Mouse (Mus musculus) embryonic facial prominence, embryonic 13.5 days (tissue): Measurements from ENCODE around the gene Hs6st3. TPM values are rescaled to one million over a fixed set of nuclear protein-coding genes. Genes with fewer than 3 reads are reported as not detected.
A peak's percentile ranks its signal among the peaks of the same experiment; 100 is the strongest.

Experiments
- ATAC-seq: fragments of 200-750 bp; cut with Nextera tagmentation; 2 replicates; pipeline ENCODE4 v1.8.0; 2017; ENCODE audit warnings: low read depth; ENCODE audit not compliant: insufficient number of reproducible peaks, insufficient read depth, low FRiP score, low TSS enrichment
- H3K27ac ChIP-seq: fragments of 300-500 bp; sonication (generic); 2 replicates; pipeline ENCODE4 v1.5.1; 2015; ENCODE audit warnings: moderate library complexity, mild to moderate bottlenecking, inconsistent platforms
- H3K27me3 ChIP-seq: fragments of 300-500 bp; sonication (generic); 2 replicates; pipeline ENCODE4 v1.6.1; 2015; ENCODE audit warnings: mild to moderate bottlenecking, inconsistent platforms
- H3K36me3 ChIP-seq: fragments of 300-500 bp; sonication (generic); 2 replicates; pipeline ENCODE4 v1.6.1; 2015; ENCODE audit warnings: mild to moderate bottlenecking, inconsistent platforms
- H3K4me1 ChIP-seq: fragments of 300-500 bp; sonication (generic); 2 replicates; pipeline ENCODE4 v1.6.1; 2015; ENCODE audit warnings: inconsistent platforms
- H3K4me2 ChIP-seq: fragments of 300-500 bp; sonication (generic); 2 replicates; pipeline ENCODE4 v1.6.1; 2015; ENCODE audit warnings: moderate library complexity, mild to moderate bottlenecking, inconsistent platforms
- H3K4me3 ChIP-seq: fragments of 300-500 bp; sonication (generic); 2 replicates; pipeline ENCODE4 v1.5.1; 2015; ENCODE audit warnings: mild to moderate bottlenecking, inconsistent platforms
- H3K9ac ChIP-seq: fragments of 300-500 bp; sonication (generic); 2 replicates; pipeline ENCODE4 v1.6.1; 2015; ENCODE audit warnings: mild to moderate bottlenecking, inconsistent platforms
- H3K9me3 ChIP-seq: fragments of 300-500 bp; sonication (generic); 2 replicates; pipeline ENCODE4 v1.6.1; 2016; ENCODE audit warnings: inconsistent platforms
- WGBS: fragments of 180-500 bp; shearing (Covaris S2); methylation state at CpG from one replicate; pipeline ENCODE4 v1.1.7; 2015; ENCODE audit warnings: mixed read lengths; 5-methylcytosine and 5-hydroxymethylcytosine counted together
- polyA plus RNA-seq: library from polyadenylated mRNA; unstranded; fragments of >200 nt; fragmentation: Nextera tagmentation; extraction: Ambion mirVana; gene quantifications from 2 replicates; pipeline ENCODE4 v1.2.1, GENCODE M21; 2015

Hs6st3 gene
- polyA plus RNA-seq, 1 experiment from 2014 or later, result 0.27 TPM

GRCm38 (mm10) chr14:119667421-119667820 lies 529.3 kb downstream of the Hs6st3 start:
- no peaks in the 10 kb centered on the region for H3K9me3 ChIP-seq
- no peak overlapping the region for H3K4me2 ChIP-seq
- no peak overlapping the region for H3K9ac ChIP-seq
- no peaks in the 10 kb centered on the region for H3K27me3 ChIP-seq
- H3K36me3 ChIP-seq, result no peaks in the 10 kb centered on the region
- H3K4me1 ChIP-seq, result no peaks in the 10 kb centered on the region
- no peak overlapping the region for H3K27ac ChIP-seq
- H3K4me3 ChIP-seq, result no peak overlapping the region
- no peak for ATAC-seq
- WGBS, result 92% methylated on average over 1 of the region's 1 CpGs

GRCm38 (mm10) chr14:119670836-119671587 lies 532.9 kb downstream of the Hs6st3 start:
- Histone ChIP-seq H3K4me3 (no peak overlapping the region), H3K4me1 (no peaks in the 10 kb centered on the region), H3K4me2 (no peak overlapping the region), H3K27ac (no peak overlapping the region), H3K27me3 (no peaks in the 10 kb centered on the region), H3K36me3 (no peaks in the 10 kb centered on the region), H3K9me3 (no peaks in the 10 kb centered on the region), H3K9ac (no peak overlapping the region)
- WGBS, result 82% methylated on average over 16 of the region's 16 CpGs
- no peak for ATAC-seq

- Histone ChIP-seq H3K27me3 (no peaks in the 10 kb centered on the region), H3K4me2 (peak overlapping the region; percentile 24), H3K9me3 (no peaks in the 10 kb centered on the region), H3K36me3 (no peaks in the 10 kb centered on the region), H3K9ac (no peak overlapping the region), H3K4me3 (no peak overlapping the region), H3K4me1 (peaks cover 13% of the 10 kb centered on the region; the same call in 1 of the 2 replicates), H3K27ac (peak overlapping the region; percentile 22; the same call in 1 of the 2 replicates)
- WGBS, result 57% methylated on average over 11 of the region's 11 CpGs
- ATAC-seq, result no peak
Observed at GRCm38 (mm10) chr14:119678574-119678973, 540.4 kb downstream of the Hs6st3 start.

GRCm38 (mm10) chr14:119680052-119680451 lies 541.9 kb downstream of the Hs6st3 start:
- Histone ChIP-seq H3K9ac (no peak overlapping the region), H3K27ac (no peak overlapping the region), H3K9me3 (no peaks in the 10 kb centered on the region), H3K4me1 (peaks cover 13% of the 10 kb centered on the region; the same call in 1 of the 2 replicates), H3K27me3 (no peaks in the 10 kb centered on the region), H3K36me3 (no peaks in the 10 kb centered on the region), H3K4me2 (no peak overlapping the region), H3K4me3 (no peak overlapping the region)
- no peak for ATAC-seq
- WGBS, result 84% methylated on average over 4 of the region's 4 CpGs

GRCm38 (mm10) chr14:119687885-119688284 lies 549.7 kb downstream of the Hs6st3 start:
- no peaks in the 10 kb centered on the region for H3K4me1 ChIP-seq
- H3K9me3 ChIP-seq, result no peaks in the 10 kb centered on the region
- no peak overlapping the region for H3K9ac ChIP-seq
- H3K27ac ChIP-seq, result no peak overlapping the region
- H3K27me3 ChIP-seq, result no peaks in the 10 kb centered on the region
- no peaks in the 10 kb centered on the region for H3K36me3 ChIP-seq
- H3K4me3 ChIP-seq, result no peak overlapping the region
- 85% methylated on average over 2 of the region's 2 CpGs for WGBS
- H3K4me2 ChIP-seq, result no peak overlapping the region
- ATAC-seq, result peak; percentile 67; the same call in 1 of the 2 replicates

- no peak overlapping the region for H3K9ac ChIP-seq
- H3K27me3 ChIP-seq, result no peaks in the 10 kb centered on the region
- no peak overlapping the region for H3K4me3 ChIP-seq
- H3K4me1 ChIP-seq, result no peaks in the 10 kb centered on the region
- no peak overlapping the region for H3K4me2 ChIP-seq
- 87% methylated on average over 4 of the region's 4 CpGs for whole genome bisulfite sequencing
- H3K9me3 ChIP-seq, result no peaks in the 10 kb centered on the region
- H3K27ac ChIP-seq, result no peak overlapping the region
- ATAC-seq, result no peak
- H3K36me3 ChIP-seq, result no peaks in the 10 kb centered on the region
Observed at GRCm38 (mm10) chr14:119699982-119700381, 561.8 kb downstream of the Hs6st3 start.

GRCm38 (mm10) chr14:119714712-119715111 lies 576.6 kb downstream of the Hs6st3 start:
- ATAC-seq, result no peak

GRCm38 (mm10) chr14:119717323-119717722 lies 579.2 kb downstream of the Hs6st3 start:
- H3K27ac ChIP-seq, result no peak overlapping the region
- no peaks in the 10 kb centered on the region for H3K4me1 ChIP-seq
- no peaks in the 10 kb centered on the region for H3K27me3 ChIP-seq
- 74% methylated on average over 1 of the region's 1 CpGs for WGBS
- H3K9me3 ChIP-seq, result no peaks in the 10 kb centered on the region
- no peak overlapping the region for H3K4me3 ChIP-seq
- no peak overlapping the region for H3K9ac ChIP-seq
- no peak for ATAC-seq
- H3K36me3 ChIP-seq, result no peaks in the 10 kb centered on the region
- H3K4me2 ChIP-seq, result no peak overlapping the region

More at GRCm38 (mm10) chr14:119714712-119715111, 576.6 kb downstream of the Hs6st3 start:
- H3K27me3 ChIP-seq, result no peaks in the 10 kb centered on the region
- no peaks in the 10 kb centered on the region for H3K4me1 ChIP-seq
- H3K4me3 ChIP-seq, result no peak overlapping the region
- H3K27ac ChIP-seq, result no peak overlapping the region
- no peak overlapping the region for H3K9ac ChIP-seq
- H3K4me2 ChIP-seq, result no peak overlapping the region
- WGBS, result 85% methylated on average over 3 of the region's 3 CpGs
- H3K9me3 ChIP-seq, result no peaks in the 10 kb centered on the region
- H3K36me3 ChIP-seq, result no peaks in the 10 kb centered on the region

- H3K4me3 ChIP-seq, result no peak overlapping the region
- no peaks in the 10 kb centered on the region for H3K36me3 ChIP-seq
- no peaks in the 10 kb centered on the region for H3K27me3 ChIP-seq
- ATAC-seq, result no peak
- H3K4me1 ChIP-seq, result no peaks in the 10 kb centered on the region
- H3K9me3 ChIP-seq, result no peaks in the 10 kb centered on the region
- no peak overlapping the region for H3K9ac ChIP-seq
- no peak overlapping the region for H3K4me2 ChIP-seq
- H3K27ac ChIP-seq, result no peak overlapping the region
- 62% methylated on average over 6 of the region's 6 CpGs for WGBS
Observed at GRCm38 (mm10) chr14:119725102-119725501, 587.0 kb downstream of the Hs6st3 start.

GRCm38 (mm10) chr14:119731436-119732080 lies 593.4 kb downstream of the Hs6st3 start:
- Histone ChIP-seq H3K9me3 (no peaks in the 10 kb centered on the region), H3K4me1 (no peaks in the 10 kb centered on the region), H3K9ac (no peak overlapping the region), H3K27me3 (no peaks in the 10 kb centered on the region), H3K4me3 (no peak overlapping the region), H3K36me3 (no peaks in the 10 kb centered on the region), H3K4me2 (no peak overlapping the region), H3K27ac (no peak overlapping the region)
- no peak for ATAC-seq
- WGBS, result 56% methylated on average over 7 of the region's 7 CpGs

GRCm38 (mm10) chr14:119732219-119732618 lies 594.1 kb downstream of the Hs6st3 start:
- H3K27ac ChIP-seq, result no peak overlapping the region
- ATAC-seq, result no peak
- no peak overlapping the region for H3K4me2 ChIP-seq
- H3K36me3 ChIP-seq, result no peaks in the 10 kb centered on the region
- no peaks in the 10 kb centered on the region for H3K9me3 ChIP-seq
- H3K4me3 ChIP-seq, result no peak overlapping the region
- WGBS, result 87% methylated on average over 4 of the region's 4 CpGs
- no peak overlapping the region for H3K9ac ChIP-seq
- H3K4me1 ChIP-seq, result no peaks in the 10 kb centered on the region
- H3K27me3 ChIP-seq, result no peaks in the 10 kb centered on the region

- Histone ChIP-seq H3K27ac (no peak overlapping the region), H3K27me3 (no peaks in the 10 kb centered on the region), H3K9me3 (no peaks in the 10 kb centered on the region), H3K4me1 (no peaks in the 10 kb centered on the region), H3K36me3 (no peaks in the 10 kb centered on the region), H3K9ac (no peak overlapping the region), H3K4me3 (no peak overlapping the region), H3K4me2 (no peak overlapping the region)
- WGBS, result 66% methylated on average over 5 of the region's 5 CpGs
- ATAC-seq, result no peak
Observed at GRCm38 (mm10) chr14:119737408-119737961, 599.3 kb downstream of the Hs6st3 start.
